Mouse (Mus musculus): ENCODE measurements around the gene Tbc1d1. TPM values are rescaled to one million over a fixed set of nuclear protein-coding genes. Genes with fewer than 3 reads are reported as not detected.

Tbc1d1 gene
- total RNA-seq, 2 experiments from 2014 or later: 11.0 to 13.3 TPM

DNA sequence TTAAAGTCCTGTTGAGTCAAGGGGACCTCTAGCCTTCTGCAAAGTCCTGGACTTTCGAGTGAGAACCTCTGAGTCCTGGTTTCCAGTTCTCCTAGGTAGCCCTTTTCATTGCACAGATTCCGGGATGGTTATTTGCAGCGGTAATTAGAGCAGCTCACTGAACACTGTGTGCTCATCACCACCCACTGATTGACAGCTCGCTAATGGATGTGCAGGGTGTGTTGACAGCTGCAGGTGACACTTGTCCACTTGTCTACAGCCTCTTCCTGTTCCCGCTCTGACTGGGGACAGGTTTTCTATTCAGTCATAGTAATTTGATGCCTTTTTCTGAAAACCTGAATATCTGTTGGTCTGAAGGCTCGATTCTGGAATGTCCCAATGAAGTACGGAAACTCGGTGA lies 50.8 kb downstream of the Tbc1d1 start:
- DNase-seq: no peak

DNA sequence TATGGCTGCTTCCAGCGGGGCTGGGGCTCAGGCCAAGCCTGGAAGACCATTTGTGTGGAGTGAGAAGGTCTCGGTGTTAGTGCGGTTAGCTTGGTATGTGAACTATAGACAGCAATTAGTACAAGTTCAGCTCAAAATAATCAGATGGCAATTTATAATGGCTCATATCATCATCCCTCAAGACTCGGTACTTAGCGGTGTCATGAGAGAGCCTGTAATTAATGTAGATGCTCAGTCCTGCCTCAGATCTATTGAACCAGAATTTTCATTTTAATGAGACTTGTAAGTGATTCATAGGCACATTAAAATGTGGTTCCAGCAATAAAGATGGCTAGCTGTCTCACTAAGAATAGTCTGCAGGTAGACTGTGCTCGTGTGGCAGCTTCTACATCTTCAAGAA lies 51.7 kb downstream of the Tbc1d1 start:
- DNase-seq: no peak

- DNase-seq: no peak
Observed at GRCm38 (mm10) chr5:64210817-64211216, 54.7 kb downstream of the Tbc1d1 start.

DNA sequence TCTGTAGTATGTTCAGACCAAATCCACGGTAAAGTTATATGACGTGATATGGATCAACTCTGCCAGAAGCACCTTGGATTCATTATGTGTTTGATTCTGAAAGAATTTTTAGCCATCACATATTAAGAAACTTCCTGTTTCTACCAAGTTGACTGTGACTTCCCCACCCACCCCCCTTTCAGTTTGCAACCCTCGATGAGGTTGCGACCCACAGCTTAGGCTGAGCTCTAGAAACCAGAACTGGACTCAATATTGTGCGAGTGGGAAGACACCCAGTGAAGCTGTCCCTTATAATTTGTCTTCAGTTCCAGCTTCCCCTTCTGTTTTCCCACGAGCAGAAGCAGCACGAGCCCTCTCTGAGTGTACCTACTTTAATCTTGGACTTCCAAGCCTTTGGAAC lies 55.2 kb downstream of the Tbc1d1 start:
- DNase-seq: no peak

DNA sequence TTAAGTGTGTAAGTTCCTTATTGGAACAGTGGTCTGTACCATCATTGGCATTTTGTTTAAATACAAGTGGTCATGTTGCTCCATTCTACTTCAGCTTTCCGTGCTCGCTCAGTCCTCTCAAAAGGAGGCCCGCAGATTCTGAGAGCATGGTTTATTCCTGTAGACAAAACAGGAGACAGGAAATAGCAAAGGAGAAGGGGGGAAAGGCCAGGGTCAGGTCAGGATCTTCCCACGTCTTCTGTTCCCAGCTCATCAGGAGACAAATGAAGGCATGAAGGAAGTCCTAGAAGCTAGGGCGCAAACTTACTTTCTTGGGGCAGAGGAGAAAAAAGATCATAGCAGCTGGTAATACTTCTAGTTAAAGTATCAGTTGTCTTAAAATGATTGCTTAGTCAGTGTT lies 56.1 kb downstream of the Tbc1d1 start:
- peak; percentile 36 to 58 for DNase-seq

DNA sequence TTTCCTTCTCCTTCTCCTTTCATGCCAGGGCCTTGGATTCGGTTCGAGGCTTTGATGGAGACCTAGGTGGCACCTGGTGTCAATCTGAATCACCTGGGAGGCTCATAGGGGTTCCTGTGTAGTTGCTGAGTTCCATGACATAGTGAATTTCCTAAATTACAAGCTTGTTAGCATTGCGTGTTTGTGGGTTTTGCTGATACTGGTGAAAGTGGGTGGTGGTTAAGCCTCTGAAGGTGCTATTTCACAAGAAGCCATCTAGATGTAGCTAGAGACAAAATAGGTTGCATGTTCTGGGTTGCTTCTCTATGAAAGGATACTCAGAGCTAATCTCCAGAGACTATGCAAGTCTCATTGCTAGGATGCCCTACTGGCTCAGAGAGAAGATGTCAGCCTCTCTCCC lies 56.5 kb downstream of the Tbc1d1 start:
- DNase-seq: no peak

DNA sequence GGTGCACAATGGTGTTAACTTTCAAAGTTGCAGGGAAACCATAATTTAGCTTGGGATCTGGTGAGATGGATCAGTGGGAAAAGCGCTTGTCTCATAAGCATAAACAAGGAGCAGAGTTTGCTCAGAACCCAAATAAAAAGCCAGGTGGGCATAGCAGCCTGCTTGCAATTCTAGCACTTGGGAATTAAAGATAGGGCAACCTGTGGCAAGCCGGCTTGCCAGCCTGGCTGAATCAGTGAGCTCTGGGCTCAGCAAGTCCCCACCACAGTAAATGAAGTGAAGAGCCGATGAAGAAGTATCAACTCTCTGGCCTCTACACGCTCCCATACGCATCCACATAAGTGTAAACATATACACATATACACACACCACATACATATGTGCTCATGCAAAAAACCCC lies 59.7 kb downstream of the Tbc1d1 start:
- DNase-seq: no peak

DNA sequence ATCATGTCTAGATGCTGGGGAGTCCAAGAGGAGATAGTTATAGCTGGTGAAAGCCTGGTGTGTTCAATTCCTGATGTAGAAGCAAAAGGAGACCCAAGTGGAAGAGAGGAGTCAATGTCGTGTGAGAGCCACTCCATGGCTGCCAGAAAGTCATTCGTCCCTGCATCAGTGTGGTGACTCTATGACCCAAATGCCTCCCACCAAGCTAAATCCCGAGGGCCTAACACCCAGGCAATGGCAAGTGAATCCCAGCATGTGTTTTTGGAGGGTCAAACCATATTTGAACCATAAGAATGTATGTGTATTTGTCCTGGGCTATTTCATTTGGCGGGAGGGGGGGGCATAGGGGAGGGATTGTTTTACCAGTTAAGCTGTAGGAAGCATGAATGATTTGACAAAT lies 60.2 kb downstream of the Tbc1d1 start:
- no peak for DNase-seq

- DNase-seq: no peak
Observed at GRCm38 (mm10) chr5:64217256-64217655, 61.2 kb downstream of the Tbc1d1 start.

DNA sequence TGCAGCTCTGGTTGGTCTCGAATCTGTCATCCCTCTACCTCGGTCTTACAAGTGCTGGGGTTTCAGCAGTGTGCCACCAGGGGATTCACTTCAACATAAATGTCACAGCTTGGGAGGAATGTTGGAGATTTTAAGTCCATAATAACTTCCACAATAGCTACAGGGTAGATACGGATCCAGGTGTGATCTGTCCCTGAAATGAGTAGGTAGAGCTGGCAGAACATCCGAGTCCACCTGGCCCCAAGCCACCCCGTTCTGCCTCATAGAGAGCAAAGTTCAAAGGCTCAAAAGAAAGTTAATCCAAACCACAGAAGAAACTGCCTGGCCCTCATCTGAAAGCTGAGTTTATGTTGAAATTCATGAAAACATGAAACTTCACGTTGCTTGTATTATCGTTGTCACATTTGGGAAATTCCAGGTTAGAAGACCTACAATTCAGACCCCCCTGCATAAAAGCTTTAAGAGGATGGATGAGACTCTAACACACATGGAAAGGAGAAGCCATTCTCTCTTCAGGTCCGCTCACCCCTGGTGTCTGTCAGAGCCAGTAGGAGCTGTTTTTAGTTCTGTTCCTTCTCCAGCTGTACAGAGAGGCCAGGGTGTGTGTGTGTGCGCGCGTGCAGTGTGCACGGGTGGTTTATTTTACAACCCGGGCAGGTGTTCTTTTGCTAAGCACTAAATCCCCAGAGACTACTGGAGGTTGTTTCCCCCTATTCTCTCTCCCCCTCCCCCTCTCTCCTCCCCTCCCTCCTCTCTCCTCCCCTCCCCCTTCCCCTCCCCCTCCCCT lies 61.9 kb downstream of the Tbc1d1 start:
- DNase-seq: no peak

GRCm38 (mm10) chr5:64218603-64218999 lies 62.5 kb downstream of the Tbc1d1 start:
- DNase-seq: no peak

DNA sequence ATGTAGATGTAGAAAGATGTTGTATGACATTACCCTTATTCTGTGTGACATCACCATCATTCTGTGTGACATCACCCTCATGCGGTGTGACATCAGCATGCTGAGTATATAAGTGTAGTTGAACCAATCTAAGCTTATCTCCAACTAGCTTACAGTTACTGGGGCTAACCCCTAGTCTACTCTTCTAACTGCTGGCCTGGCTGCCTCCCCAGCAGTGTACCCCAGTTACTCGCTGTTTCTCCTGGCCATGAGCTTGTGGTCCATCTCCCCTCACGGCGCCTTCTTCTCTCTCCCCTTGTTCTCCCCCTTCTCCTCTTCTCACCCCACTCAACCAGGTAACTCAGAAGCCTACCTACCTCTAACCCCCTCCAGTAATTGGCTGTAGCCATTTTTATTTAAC lies 64.7 kb downstream of the Tbc1d1 start:
- DNase-seq: no peak

- DNase-seq: no peak
Observed at GRCm38 (mm10) chr5:64224735-64225425, 68.8 kb downstream of the Tbc1d1 start.

DNA sequence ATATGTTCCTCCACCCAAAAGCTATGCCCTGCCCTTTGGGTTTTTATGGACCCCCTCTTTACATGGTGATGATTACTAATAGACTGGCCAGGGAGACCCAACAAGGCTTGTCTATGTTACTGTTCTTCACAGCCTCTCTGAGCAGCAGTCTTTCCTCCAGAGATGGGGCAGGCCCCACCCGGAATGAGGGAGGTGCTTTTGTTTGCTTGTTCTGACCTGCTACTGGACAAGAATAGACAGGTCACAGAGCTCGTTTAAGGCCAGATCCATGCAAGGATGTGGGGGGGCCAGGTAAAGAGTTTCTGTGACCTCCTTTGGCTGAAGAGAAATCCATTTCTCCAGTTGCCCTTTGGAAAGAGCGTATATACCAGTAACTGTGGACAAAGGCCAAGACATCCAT lies 72.1 kb downstream of the Tbc1d1 start:
- DNase-seq: no peak

DNA sequence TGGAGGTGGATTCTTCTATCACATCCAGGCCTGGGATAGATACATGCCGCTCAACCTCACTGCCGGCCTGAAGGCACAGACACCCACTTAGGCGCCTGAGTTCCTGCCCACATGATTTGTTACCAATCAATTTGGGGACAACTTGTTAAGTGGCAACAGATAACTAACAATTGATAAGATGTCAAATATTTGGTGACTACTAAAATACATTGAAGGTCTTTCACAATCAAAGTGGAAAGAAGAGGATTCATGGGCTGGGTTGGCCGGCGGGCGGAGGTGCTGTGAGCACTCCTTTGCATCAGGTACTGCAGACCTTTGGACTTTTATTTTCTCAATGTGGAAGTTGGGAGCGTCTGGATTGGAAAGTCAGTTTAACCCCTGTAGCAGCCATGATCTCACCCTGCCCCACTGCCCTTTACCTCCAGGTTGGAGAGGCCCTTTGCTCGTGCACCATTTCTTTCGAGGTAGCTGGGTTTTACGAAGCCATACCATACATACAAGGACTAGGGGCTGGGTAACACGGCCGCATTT lies 73.3 kb downstream of the Tbc1d1 start:
- DNase-seq: no peak

GRCm38 (mm10) chr5:64230061-64230466 lies 74.0 kb downstream of the Tbc1d1 start:
- peak; percentile 89 to 94 for DNase-seq

- DNase-seq: peak in 1 of 2 experiments; percentile 41
Observed at GRCm38 (mm10) chr5:64230507-64231041, 74.5 kb downstream of the Tbc1d1 start.

DNA sequence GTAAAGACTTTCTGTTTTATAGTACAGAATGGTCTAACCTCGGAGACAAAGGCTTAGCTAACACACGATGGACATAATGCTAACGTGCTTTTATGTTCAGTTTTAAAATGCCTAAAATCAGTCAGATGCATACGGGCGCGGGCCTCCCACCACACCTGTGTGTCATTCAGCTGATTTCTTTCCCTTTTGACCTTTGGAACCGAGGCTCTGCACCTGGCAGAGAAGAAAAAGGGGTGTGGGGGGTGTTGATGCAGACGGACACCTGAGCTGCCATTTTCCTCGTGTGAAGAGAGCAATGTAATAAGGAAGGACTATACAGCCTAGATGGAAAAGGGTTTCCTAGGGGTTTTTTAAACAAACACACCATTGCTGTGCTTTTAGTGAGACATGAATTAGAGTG lies 76.8 kb downstream of the Tbc1d1 start:
- DNase-seq: no peak

GRCm38 (mm10) chr5:64234269-64234985 lies 78.3 kb downstream of the Tbc1d1 start:
- no peak for DNase-seq

DNA sequence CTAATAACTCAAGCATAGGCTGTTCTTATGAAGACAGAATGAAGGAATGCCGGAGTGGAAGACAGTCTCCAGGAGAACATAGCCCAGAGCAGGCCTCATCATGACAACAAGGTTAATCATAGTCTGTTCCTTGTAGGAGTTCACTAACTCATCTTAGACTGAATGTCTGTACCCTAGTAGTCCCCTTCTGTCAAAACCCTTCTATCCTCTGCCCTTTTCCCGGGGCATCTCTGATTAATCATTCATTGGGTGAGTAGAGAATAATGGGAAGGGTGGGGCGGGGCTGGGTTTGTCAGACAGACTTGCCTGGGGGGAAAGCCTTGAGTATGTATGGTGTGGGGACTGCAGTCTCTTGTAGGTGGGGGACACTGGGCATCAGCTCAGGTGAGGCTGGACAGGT lies 79.1 kb downstream of the Tbc1d1 start:
- no peak for DNase-seq

DNA sequence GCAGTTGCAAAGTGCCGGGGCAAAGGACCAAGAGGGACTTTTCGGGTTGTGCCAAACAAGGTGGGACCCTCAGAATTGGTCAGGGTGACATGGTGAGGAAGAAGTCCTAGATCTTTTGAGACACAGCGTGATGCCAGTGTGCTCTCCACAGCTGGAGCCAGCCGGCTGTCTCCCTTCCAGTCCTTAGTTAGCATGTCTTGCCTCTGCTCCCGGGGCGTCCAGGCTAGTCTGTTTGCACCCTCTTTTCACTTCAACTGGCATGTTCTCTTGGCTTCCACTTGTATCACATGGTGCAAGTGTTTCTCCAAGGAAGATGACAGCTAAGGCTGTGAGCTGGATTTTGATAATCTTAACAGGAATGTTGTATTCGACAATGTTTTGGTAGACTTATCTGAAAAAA lies 80.5 kb downstream of the Tbc1d1 start:
- no peak for DNase-seq

DNA sequence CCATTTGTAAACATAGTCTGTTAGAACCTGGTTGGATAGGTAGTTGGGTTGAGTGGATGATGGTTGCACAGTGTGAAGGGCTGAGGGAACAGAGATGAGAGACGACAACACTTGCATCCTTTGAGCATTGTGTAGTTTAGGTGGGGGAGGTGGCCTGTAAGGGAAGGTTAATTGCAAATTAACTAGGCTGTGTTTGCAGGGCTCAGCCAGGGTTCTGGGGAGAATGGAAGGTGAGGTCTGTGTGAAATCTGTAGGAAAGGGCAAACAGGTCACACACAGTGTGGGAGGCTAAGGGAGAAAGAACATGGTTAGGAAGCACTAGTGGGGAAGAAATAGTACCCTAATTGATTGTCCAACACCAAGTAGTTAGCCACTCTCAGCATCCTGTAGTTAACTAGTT lies 81.2 kb downstream of the Tbc1d1 start:
- DNase-seq: no peak

GRCm38 (mm10) chr5:64237693-64238092 lies 81.6 kb downstream of the Tbc1d1 start:
- DNase-seq: no peak
